Mouse (Mus musculus) heart, embryonic 10.5 days (tissue): ENCODE results near the gene Sntb2. TPM values are rescaled to one million over a fixed set of nuclear protein-coding genes. Genes with fewer than 3 reads are reported as not detected.

ENCODE experiments used
- DNase-seq: peaks from one replicate; pipeline ENCODE4 v3.0.0-alpha.2; 2017; ENCODE audit warnings: low spot score
- H3K27ac ChIP-seq: fragments of 300-500 bp; sonication (generic); 2 replicates; pipeline ENCODE4 v1.5.1; 2016; ENCODE audit warnings: mild to moderate bottlenecking
- H3K27me3 ChIP-seq: fragments of 300-500 bp; sonication (generic); 2 replicates; pipeline ENCODE4 v1.6.1; 2016; ENCODE audit warnings: mild to moderate bottlenecking; ENCODE audit not compliant: poor library complexity, insufficient read depth, severe bottlenecking
- H3K36me3 ChIP-seq: fragments of 300-500 bp; sonication (generic); 2 replicates; pipeline ENCODE4 v1.6.1; 2016; ENCODE audit warnings: mild to moderate bottlenecking, moderate library complexity
- H3K4me1 ChIP-seq: fragments of 300-500 bp; sonication (generic); 2 replicates; pipeline ENCODE4 v1.6.1; 2016; ENCODE audit warnings: mild to moderate bottlenecking
- H3K4me3 ChIP-seq: fragments of 300-500 bp; sonication (generic); 2 replicates; pipeline ENCODE4 v1.5.1; 2016; ENCODE audit warnings: mild to moderate bottlenecking, moderate library complexity
- H3K9me3 ChIP-seq: fragments of 300-500 bp; sonication (generic); 2 replicates; pipeline ENCODE4 v1.6.1; 2016; ENCODE audit warnings: mild to moderate bottlenecking, moderate library complexity
- WGBS: fragments of 180-500 bp; shearing (Covaris S2); methylation state at CpG from one replicate; pipeline ENCODE4 v1.1.7; 2016; 5-methylcytosine and 5-hydroxymethylcytosine counted together
- polyA plus RNA-seq: library from polyadenylated mRNA; unstranded; fragments of >200 nt; fragmentation: Nextera tagmentation; extraction: Ambion mirVana; gene quantifications from 2 replicates; pipeline ENCODE4 v1.2.1, GENCODE M21; 2016

The Sntb2 gene
- polyA plus RNA-seq = 8.7 and 9.8 TPM in 2 replicates

GRCm38 (mm10) chr8:106935324-106935869 lies at the start of gene Sntb2:
Sntb2 (plus strand) TSS chr8:106935750.
- no peaks in the 10 kb centered on the region for H3K27me3 ChIP-seq
- DNase-seq = peak; percentile 97
- no peaks in the 10 kb centered on the region for H3K9me3 ChIP-seq
- H3K27ac ChIP-seq = peak within 1 kb of the TSS; percentile 95
- under 1% methylated on average over 41 of the region's 41 CpGs for WGBS
- H3K36me3 ChIP-seq = no peaks in the 10 kb centered on the region
- H3K4me3 ChIP-seq = peak within 1 kb of the TSS; percentile 95
- peaks cover 25% of the 10 kb centered on the region for H3K4me1 ChIP-seq

GRCm38 (mm10) chr8:106887336-106888189 lies 48.0 kb upstream of the Sntb2 start:
- no peak overlapping the region for H3K4me3 ChIP-seq
- H3K9me3 ChIP-seq = no peaks in the 10 kb centered on the region
- DNase-seq = peak; percentile 87
- 49% methylated on average over 5 of the region's 5 CpGs for WGBS
- peaks cover 44% of the 10 kb centered on the region for H3K36me3 ChIP-seq
- H3K27me3 ChIP-seq = no peaks in the 10 kb centered on the region
- H3K27ac ChIP-seq = no peak overlapping the region
- peaks cover 10% of the 10 kb centered on the region for H3K4me1 ChIP-seq

GRCm38 (mm10) chr8:106888803-106889202 lies 46.7 kb upstream of the Sntb2 start:
- peaks cover 10% of the 10 kb centered on the region for H3K4me1 ChIP-seq
- H3K27ac ChIP-seq = no peak overlapping the region
- H3K9me3 ChIP-seq = no peaks in the 10 kb centered on the region
- no peak overlapping the region for H3K4me3 ChIP-seq
- DNase-seq = no peak
- H3K27me3 ChIP-seq = no peaks in the 10 kb centered on the region
- H3K36me3 ChIP-seq = peaks cover 32% of the 10 kb centered on the region
- WGBS = 82% methylated on average over 3 of the region's 3 CpGs

- peak overlapping the region; percentile 100 for H3K27ac ChIP-seq
- no peaks in the 10 kb centered on the region for H3K9me3 ChIP-seq
- peaks cover 23% of the 10 kb centered on the region for H3K36me3 ChIP-seq
- H3K4me1 ChIP-seq = peaks cover 18% of the 10 kb centered on the region
- WGBS = 2% methylated on average over 15 of the region's 15 CpGs
- H3K4me3 ChIP-seq = peak overlapping the region; percentile 91
- DNase-seq = no peak
- no peaks in the 10 kb centered on the region for H3K27me3 ChIP-seq
Observed at GRCm38 (mm10) chr8:106892210-106892805, 43.2 kb upstream of the Sntb2 start.

- H3K27ac ChIP-seq = peak overlapping the region; percentile 100
- H3K36me3 ChIP-seq = peaks cover 28% of the 10 kb centered on the region
- H3K27me3 ChIP-seq = no peaks in the 10 kb centered on the region
- H3K9me3 ChIP-seq = no peaks in the 10 kb centered on the region
- WGBS = under 1% methylated on average over 51 of the region's 57 CpGs
- DNase-seq = peak; percentile 81
- peaks cover 18% of the 10 kb centered on the region for H3K4me1 ChIP-seq
- peak overlapping the region; percentile 91 for H3K4me3 ChIP-seq
Observed at GRCm38 (mm10) chr8:106892806-106893451, 42.6 kb upstream of the Sntb2 start.

GRCm38 (mm10) chr8:106893481-106894156 lies 41.9 kb upstream of the Sntb2 start, which contains the start of gene Utp4:
Utp4 (plus strand) TSS chr8:106893636.
- Histone ChIP-seq H3K4me1 (peaks cover 18% of the 10 kb centered on the region), H3K27me3 (no peaks in the 10 kb centered on the region), H3K36me3 (peaks cover 35% of the 10 kb centered on the region), H3K9me3 (no peaks in the 10 kb centered on the region), H3K4me3 (peak within 1 kb of the TSS; percentile 91), H3K27ac (peak within 1 kb of the TSS; percentile 100)
- 3% methylated on average over 63 of the region's 63 CpGs for WGBS
- peak; percentile 92 for DNase-seq

- 90% methylated on average over 5 of the region's 5 CpGs for WGBS
- peak; percentile 57 for DNase-seq
- Histone ChIP-seq H3K4me3 (no peak overlapping the region), H3K9me3 (no peaks in the 10 kb centered on the region), H3K36me3 (peaks cover 92% of the 10 kb centered on the region), H3K27me3 (no peaks in the 10 kb centered on the region), H3K27ac (no peak overlapping the region), H3K4me1 (peaks cover 4% of the 10 kb centered on the region)
Observed at GRCm38 (mm10) chr8:106899473-106899872, 36.1 kb upstream of the Sntb2 start.

GRCm38 (mm10) chr8:106905727-106906480 lies 29.6 kb upstream of the Sntb2 start:
- Histone ChIP-seq H3K4me1 (no peaks in the 10 kb centered on the region), H3K4me3 (no peak overlapping the region), H3K27ac (no peak overlapping the region), H3K36me3 (peaks cover 91% of the 10 kb centered on the region), H3K9me3 (no peaks in the 10 kb centered on the region), H3K27me3 (no peaks in the 10 kb centered on the region)
- no peak for DNase-seq
- WGBS = 93% methylated on average over 17 of the region's 17 CpGs

GRCm38 (mm10) chr8:106906635-106907034 lies 28.9 kb upstream of the Sntb2 start:
- Histone ChIP-seq H3K27ac (no peak overlapping the region), H3K36me3 (peaks cover 91% of the 10 kb centered on the region), H3K9me3 (no peaks in the 10 kb centered on the region), H3K4me3 (no peak overlapping the region), H3K4me1 (no peaks in the 10 kb centered on the region), H3K27me3 (no peaks in the 10 kb centered on the region)
- WGBS = 96% methylated on average over 6 of the region's 6 CpGs
- peak; percentile 54 for DNase-seq

GRCm38 (mm10) chr8:106907450-106907849 lies 28.1 kb upstream of the Sntb2 start:
- Histone ChIP-seq H3K4me3 (no peak overlapping the region), H3K9me3 (no peaks in the 10 kb centered on the region), H3K27me3 (no peaks in the 10 kb centered on the region), H3K36me3 (peaks cover 89% of the 10 kb centered on the region), H3K27ac (no peak overlapping the region), H3K4me1 (no peaks in the 10 kb centered on the region)
- WGBS = 82% methylated on average over 6 of the region's 6 CpGs
- no peak for DNase-seq

GRCm38 (mm10) chr8:106908291-106908690 lies 27.3 kb upstream of the Sntb2 start:
- Histone ChIP-seq H3K4me1 (no peaks in the 10 kb centered on the region), H3K36me3 (peaks cover 89% of the 10 kb centered on the region), H3K4me3 (no peak overlapping the region), H3K9me3 (no peaks in the 10 kb centered on the region), H3K27ac (no peak overlapping the region), H3K27me3 (no peaks in the 10 kb centered on the region)
- WGBS = 94% methylated on average over 7 of the region's 7 CpGs
- no peak for DNase-seq

GRCm38 (mm10) chr8:106913631-106914030 lies 21.9 kb upstream of the Sntb2 start:
- Histone ChIP-seq H3K4me3 (no peak overlapping the region), H3K27me3 (no peaks in the 10 kb centered on the region), H3K4me1 (no peaks in the 10 kb centered on the region), H3K36me3 (peaks cover 87% of the 10 kb centered on the region), H3K27ac (no peak overlapping the region), H3K9me3 (no peaks in the 10 kb centered on the region)
- WGBS = 97% methylated on average over 10 of the region's 10 CpGs
- no peak for DNase-seq
